Mouse (Mus musculus): ENCODE data around the gene Wfikkn1. TPM values are rescaled to one million over a fixed set of nuclear protein-coding genes. Genes with fewer than 3 reads are reported as not detected.

Wfikkn1 gene
- total and polyA plus RNA-seq, 3 experiments, result 0.19 to 0.53 TPM; not detected in 1

- DNase-seq (ENCODE audit: low read depth, low spot score), result no peak
- H3K9me3 ChIP-seq (replicated peaks; ENCODE audit: insufficient read depth, low read length), result no peaks in the 10 kb centered on the region
- TF ChIP-seq MAZ (IDR thresholded peaks at IDR 0.05; ENCODE audit: low read depth, low read length), result no peak
- TF ChIP-seq EP300 (IDR thresholded peaks at IDR 0.05; ENCODE audit: low read depth in 1 of 2, low read length in 2 of 2), result no peak
- no peak for TF ChIP-seq KAT2A (conservative IDR thresholded peaks at IDR 0.05; ENCODE audit: low read depth, low read length)
- no peak for TF ChIP-seq NRF1 (IDR thresholded peaks at IDR 0.05; ENCODE audit: insufficient read depth, low read depth, low read length, poor library complexity, severe bottlenecking)
- TF ChIP-seq MYC (IDR thresholded peaks at IDR 0.05; ENCODE audit: low read depth, low read length), result no peak
- no peak for TF ChIP-seq ELF1 (IDR thresholded peaks at IDR 0.05; ENCODE audit: low read depth, low read length)
- no peak for TF ChIP-seq CHD2 (IDR thresholded peaks at IDR 0.05; ENCODE audit: low read length)
- no peak for TF ChIP-seq BHLHE40 (IDR thresholded peaks at IDR 0.05; ENCODE audit: borderline replicate concordance, low read depth, low read length)
- TF ChIP-seq UBTF (IDR thresholded peaks at IDR 0.05; ENCODE audit: borderline replicate concordance, insufficient read depth, low read depth, low read length), result no peak
- no peak overlapping the region for H3K27ac ChIP-seq (ENCODE audit: control insufficient read depth, low read depth, low read length)
- H3K27me3 ChIP-seq (ENCODE audit: control insufficient read depth in 1 of 2, insufficient read depth in 2 of 2, low read length in 2 of 2), result no peaks in the 10 kb centered on the region
- H3K4me3 ChIP-seq (ENCODE audit: control insufficient read depth in 1 of 2, insufficient read depth in 1 of 2, low read depth in 2 of 2, low read length in 2 of 2), result no peak overlapping the region
- no peaks in the 10 kb centered on the region for H3K36me3 ChIP-seq (ENCODE audit: control insufficient read depth in 1 of 2, insufficient read depth in 2 of 2, low read length in 2 of 2)
- H3K4me1 ChIP-seq (ENCODE audit: control insufficient read depth in 1 of 2, insufficient read depth in 2 of 2, low read length in 2 of 2), result no peaks in the 10 kb centered on the region
- no peak overlapping the region for H3K9ac ChIP-seq (ENCODE audit: control insufficient read depth, low read depth, low read length, poor library complexity, severe bottlenecking)
- peaks cover 8% of the 10 kb centered on the region; the same call in 1 of the 2 replicates for H3K79me2 ChIP-seq (ENCODE audit: control insufficient read depth, insufficient read depth, low read length, poor library complexity)
These were observed 27.0 kb upstream of the Wfikkn1 start for GRCm38 (mm10) chr17:25907640-25908039.

GRCm38 (mm10) chr17:25903061-25903460 lies 22.4 kb upstream of the Wfikkn1 start:
- no peaks in the 10 kb centered on the region for H3K9me3 ChIP-seq (replicated peaks; ENCODE audit: insufficient read depth, low read length)
- TF ChIP-seq MAX (IDR thresholded peaks at IDR 0.05; ENCODE audit: low read length), result no peak
- no peak for TF ChIP-seq RCOR1 (IDR thresholded peaks at IDR 0.05; ENCODE audit: low read depth, low read length)
- TF ChIP-seq POLR2A (IDR thresholded peaks at IDR 0.05; ENCODE audit: control insufficient read depth in 1 of 2, insufficient read depth in 1 of 2, low read depth in 1 of 2, low read length in 2 of 2, poor library complexity in 1 of 2), result no peak
- TF ChIP-seq SMC3 (IDR thresholded peaks at IDR 0.05; ENCODE audit: low read depth, low read length), result no peak
- TF ChIP-seq MAZ (IDR thresholded peaks at IDR 0.05; ENCODE audit: low read depth, low read length), result no peak
- TF ChIP-seq ETS1 (IDR thresholded peaks at IDR 0.05; ENCODE audit: low read depth, low read length), result no peak
- no peak for TF ChIP-seq NRF1 (IDR thresholded peaks at IDR 0.05; ENCODE audit: insufficient read depth, low read depth, low read length, poor library complexity, severe bottlenecking)
- TF ChIP-seq MXI1 (IDR thresholded peaks at IDR 0.05; ENCODE audit: low read depth, low read length), result no peak
- TF ChIP-seq MAFK (IDR thresholded peaks at IDR 0.05; ENCODE audit: borderline replicate concordance, low read depth, low read length), result no peak
- no peak for TF ChIP-seq POLR2AphosphoS5 (IDR thresholded peaks at IDR 0.05; ENCODE audit: borderline replicate concordance, low read depth, low read length)
- TF ChIP-seq MYC (IDR thresholded peaks at IDR 0.05; ENCODE audit: low read depth, low read length), result no peak
- TF ChIP-seq ZC3H11A (IDR thresholded peaks at IDR 0.05; ENCODE audit: low read depth, low read length), result no peak
- H3K9ac ChIP-seq (ENCODE audit: control insufficient read depth, low read depth, low read length, poor library complexity, severe bottlenecking), result no peak overlapping the region
- H3K4me1 ChIP-seq (ENCODE audit: control insufficient read depth in 1 of 2, insufficient read depth in 2 of 2, low read length in 2 of 2), result no peaks in the 10 kb centered on the region
- H3K79me2 ChIP-seq (ENCODE audit: control insufficient read depth, insufficient read depth, low read length, poor library complexity), result no peaks in the 10 kb centered on the region
- H3K27me3 ChIP-seq (ENCODE audit: control insufficient read depth in 1 of 2, insufficient read depth in 2 of 2, low read length in 2 of 2), result no peaks in the 10 kb centered on the region
- H3K27ac ChIP-seq (ENCODE audit: control insufficient read depth, low read depth, low read length), result no peak overlapping the region
- peaks cover 0 to 2% of the 10 kb centered on the region in 2 experiments; a peak in 1 of 4 replicates for H3K36me3 ChIP-seq (ENCODE audit: control insufficient read depth in 1 of 2, insufficient read depth in 2 of 2, low read length in 2 of 2)
- no peak overlapping the region for H3K4me3 ChIP-seq (ENCODE audit: control insufficient read depth in 1 of 2, insufficient read depth in 1 of 2, low read depth in 2 of 2, low read length in 2 of 2)
- DNase-seq (ENCODE audit: low read depth, low spot score), result no peak
